Mouse (Mus musculus) monocyte, adult 2 months (primary cell): Measurements from ENCODE around the gene Tnpo2.
"Not testable (repeated sequence)": the region's sequence is repeated elsewhere in the genome, so short reads cannot be mapped to it uniquely, and the experiment has no call there.

Experiments used
- DNase-seq, 2 experiments: peaks; one replicate each; pipeline ENCODE4 v3.0.0; 2022; ENCODE audit warnings: low spot score in 2 of 2, low read depth in 1 of 2

Gene Tnpo2

GRCm38 (mm10) chr8:85071514-85072281 is 35.0 kb downstream of the Tnpo2 start, which contains the start of gene Dhps:
Gene Dhps (plus strand): TSS chr8:85071757.
- peak; percentile 79 to 89 for DNase-seq

- no peak for DNase-seq
Measured at GRCm38 (mm10) chr8:85072364-85072929, 35.7 kb downstream of the Tnpo2 start.

- no peak for DNase-seq
Measured at GRCm38 (mm10) chr8:85073041-85073612, 36.4 kb downstream of the Tnpo2 start.

- no peak for DNase-seq
Measured at GRCm38 (mm10) chr8:85074167-85074566, 37.5 kb downstream of the Tnpo2 start.

- no peak for DNase-seq
Measured at GRCm38 (mm10) chr8:85074617-85075016, 37.9 kb downstream of the Tnpo2 start.

GRCm38 (mm10) chr8:85076001-85076400 is 39.3 kb downstream of the Tnpo2 start:
- DNase-seq = no peak

GRCm38 (mm10) chr8:85076993-85077392 is 40.3 kb downstream of the Tnpo2 start:
- peak; percentile 42 to 65 for DNase-seq

- DNase-seq = no peak
Measured at GRCm38 (mm10) chr8:85080214-85080531, 43.5 kb downstream of the Tnpo2 start.

- peak in 1 of 2 experiments; percentile 51 for DNase-seq
Measured at GRCm38 (mm10) chr8:85080532-85081215, 44.0 kb downstream of the Tnpo2 start, which contains the start of gene Wdr83os. Gene Wdr83os (plus strand): TSS chr8:85080740.

GRCm38 (mm10) chr8:85081216-85081555 is 44.5 kb downstream of the Tnpo2 start, which contains the start of gene Wdr83:
Gene Wdr83 (minus strand): TSS chr8:85081306.
- no peak for DNase-seq

- not testable (repeated sequence) for DNase-seq
Measured at GRCm38 (mm10) chr8:85082169-85082568, 45.5 kb downstream of the Tnpo2 start.

- peak; percentile 62 to 83 for DNase-seq
Measured at GRCm38 (mm10) chr8:85083108-85083813, 46.5 kb downstream of the Tnpo2 start, which contains the start of gene Man2b1. Gene Man2b1 (plus strand): TSS chr8:85083270.

GRCm38 (mm10) chr8:85084633-85085032 is 47.9 kb downstream of the Tnpo2 start:
- peak; percentile 39 to 50 for DNase-seq

- DNase-seq = no peak
Measured at GRCm38 (mm10) chr8:85086238-85086637, 49.5 kb downstream of the Tnpo2 start.

GRCm38 (mm10) chr8:85088771-85089170 is 52.1 kb downstream of the Tnpo2 start:
- DNase-seq = no peak

- DNase-seq = no peak
Measured at GRCm38 (mm10) chr8:85090856-85091255, 54.1 kb downstream of the Tnpo2 start.

- no peak for DNase-seq
Measured at GRCm38 (mm10) chr8:85091526-85092090, 54.9 kb downstream of the Tnpo2 start.

- no peak for DNase-seq
Measured at GRCm38 (mm10) chr8:85095051-85095450, 58.3 kb downstream of the Tnpo2 start.

GRCm38 (mm10) chr8:85095566-85095965 is 58.9 kb downstream of the Tnpo2 start:
- DNase-seq = no peak

- no peak for DNase-seq
Measured at GRCm38 (mm10) chr8:85096196-85096595, 59.5 kb downstream of the Tnpo2 start.

GRCm38 (mm10) chr8:85096850-85097249 is 60.1 kb downstream of the Tnpo2 start:
- no peak for DNase-seq
